Mouse (Mus musculus): ENCODE measurements at regions not wholly inside any gene's neighbourhood (a gene's known extent, or its start where the extent isn't known, plus 50 kb on each side); places are given as distances from the start of the nearest gene placed in this dataset.
"Not testable (repeated sequence)": the region's sequence is repeated elsewhere in the genome, so short reads cannot be mapped to it uniquely, and the experiment has no call there.

DNA sequence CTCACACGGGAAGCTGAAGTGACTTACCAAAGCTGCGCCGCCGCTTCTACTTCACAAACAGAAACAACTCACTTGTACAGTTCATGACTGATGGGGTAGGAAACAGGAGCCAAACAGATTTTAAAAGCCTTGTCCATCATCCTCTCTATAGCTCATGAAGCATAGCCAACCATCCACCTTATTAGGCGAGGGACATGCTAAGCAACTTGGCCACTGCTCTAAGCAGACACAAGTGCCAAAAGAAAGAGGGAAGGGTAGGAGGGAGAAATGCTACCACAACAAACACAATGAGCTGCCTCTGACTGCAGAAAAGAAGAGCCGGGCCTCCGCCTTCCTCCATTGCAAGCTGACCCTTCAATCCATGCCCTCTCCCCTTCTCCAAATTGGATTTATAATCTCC is 179.9 kb downstream of the Dhx15 start:
- no peak for DNase-seq

DNA sequence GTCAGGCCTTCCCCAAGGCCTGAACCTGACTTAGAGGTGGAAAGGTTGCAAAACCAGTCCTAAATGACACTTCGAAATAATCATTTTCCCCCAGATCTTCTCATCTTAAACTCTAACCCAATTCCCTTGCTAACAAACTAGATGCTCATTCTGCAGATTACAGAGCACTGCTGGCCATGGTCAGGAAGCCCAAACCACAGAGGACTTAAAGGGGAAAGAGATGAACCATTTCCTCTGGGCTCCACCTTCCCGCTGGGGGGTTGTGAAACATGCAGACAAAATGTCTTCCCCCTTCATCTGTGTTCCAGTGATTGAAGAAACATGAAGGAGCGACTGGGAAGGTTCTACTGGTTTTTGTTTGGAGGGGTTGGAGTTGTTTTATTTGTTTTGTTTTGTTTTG is 181.4 kb downstream of the Dhx15 start:
- DNase-seq: no peak

DNA sequence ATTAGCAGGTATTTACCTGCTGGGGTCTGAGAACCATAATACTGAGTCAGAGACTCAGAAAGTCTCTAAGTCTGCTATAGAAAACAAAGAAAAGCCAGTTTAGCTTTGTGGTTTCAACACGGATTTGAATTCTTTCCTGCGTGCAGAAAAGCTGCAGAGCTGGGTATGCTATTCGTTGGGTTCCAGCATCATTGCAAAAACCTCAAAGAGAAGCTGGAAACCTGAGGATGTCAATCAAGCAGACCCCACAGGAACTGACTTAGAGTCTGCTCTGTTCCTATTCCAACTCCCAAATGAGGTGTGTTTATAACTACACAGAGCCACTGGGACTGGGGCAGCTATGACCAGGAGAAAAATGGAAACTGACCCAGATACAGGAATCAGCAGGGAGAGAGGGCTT is 183.5 kb downstream of the Dhx15 start:
- DNase-seq: no peak

DNA sequence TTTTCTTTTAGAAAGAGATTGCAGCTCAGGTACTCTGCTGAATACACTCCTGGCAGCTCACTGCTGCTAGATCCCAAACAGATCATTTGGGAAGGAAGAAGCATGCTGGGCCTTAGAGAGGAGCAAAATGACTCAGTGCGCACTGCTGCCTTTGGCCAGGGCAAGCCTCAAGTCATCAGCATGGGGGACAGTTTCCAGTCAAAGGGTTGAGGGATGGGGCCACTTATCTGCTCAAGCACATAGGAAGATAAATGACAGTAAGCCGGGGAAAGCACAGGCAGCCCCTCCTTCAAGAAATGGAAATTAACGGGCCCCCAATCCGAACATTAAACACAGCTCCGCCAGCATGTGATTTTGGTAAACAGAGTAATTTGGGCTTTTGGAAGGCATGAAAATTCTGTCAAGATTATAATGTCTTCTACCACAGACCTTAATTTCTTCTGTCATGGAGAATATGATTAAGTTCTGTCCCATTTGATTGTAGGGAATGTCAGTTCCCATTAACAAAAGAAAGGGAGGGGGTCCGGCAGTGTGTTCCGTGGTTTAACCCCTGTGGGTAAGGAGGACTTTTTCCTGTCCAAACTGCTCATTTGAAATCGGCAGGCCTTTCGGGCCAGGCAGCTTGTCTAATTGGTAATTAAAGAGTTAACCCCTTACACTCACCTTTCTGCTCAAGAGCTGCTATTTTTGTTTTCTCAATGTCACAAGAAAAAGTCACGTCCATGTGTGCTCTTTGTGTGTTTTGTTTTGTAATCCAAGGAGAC is 199.3 kb downstream of the Dhx15 start:
- no peak for DNase-seq

DNA sequence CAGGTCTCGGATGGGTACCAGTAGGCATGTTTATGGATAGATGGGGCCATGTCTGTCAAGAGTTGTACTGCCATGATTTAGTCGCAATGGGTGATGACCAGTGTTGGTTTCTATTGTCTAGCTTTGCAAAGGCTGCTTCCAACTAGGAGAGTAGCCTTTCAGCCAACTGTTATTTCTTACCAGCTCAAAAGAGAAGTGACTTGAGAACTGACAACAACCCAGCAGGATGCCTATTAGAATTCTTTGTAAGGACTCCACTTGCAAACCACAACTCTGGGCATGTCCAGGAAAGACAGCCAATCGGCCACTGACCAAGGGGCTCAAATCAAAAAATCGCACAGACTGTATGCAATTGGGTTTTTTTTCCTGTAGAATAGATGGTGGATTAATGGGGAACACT is 200.9 kb downstream of the Dhx15 start:
- no peak for DNase-seq

DNA sequence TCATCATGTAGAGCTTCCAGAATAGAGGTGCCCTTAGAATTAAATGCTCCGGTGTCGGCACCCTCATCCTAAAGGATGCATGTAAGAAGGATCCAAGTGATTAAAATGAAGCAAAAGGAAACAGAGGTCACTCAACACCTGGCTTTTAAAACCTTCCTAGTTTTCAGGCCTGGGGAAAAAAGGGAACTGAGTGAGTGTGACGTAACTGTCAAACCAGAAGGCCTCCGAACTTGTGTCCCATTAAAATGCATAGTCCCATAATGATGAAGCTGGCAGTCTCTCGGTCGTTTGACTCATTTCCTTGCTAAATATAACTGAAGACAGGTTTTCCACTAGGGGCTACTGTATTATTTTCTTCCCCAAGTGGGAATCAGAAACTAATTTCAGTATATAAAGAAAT is 201.4 kb downstream of the Dhx15 start:
- no peak for DNase-seq

DNA sequence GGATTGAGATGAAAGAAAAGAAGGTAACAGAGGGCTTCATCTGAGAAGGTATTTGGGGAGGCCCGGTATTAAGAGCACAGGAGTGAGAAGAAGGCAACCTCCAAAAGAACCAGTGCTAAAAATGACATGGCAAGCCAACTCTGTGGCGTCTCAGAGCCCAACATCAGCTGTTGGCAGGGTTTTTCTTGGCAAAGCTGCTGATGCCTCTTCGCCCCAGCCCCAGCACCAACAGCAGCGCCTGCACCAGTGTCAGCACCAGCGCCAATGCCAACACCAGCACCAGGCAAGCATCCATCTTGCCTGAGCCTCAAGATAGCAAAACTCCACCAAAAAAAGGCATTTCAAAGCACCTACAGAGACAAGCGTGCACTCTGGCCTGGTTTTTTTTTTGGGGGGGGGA is 205.3 kb downstream of the Dhx15 start:
- no peak for DNase-seq

DNA sequence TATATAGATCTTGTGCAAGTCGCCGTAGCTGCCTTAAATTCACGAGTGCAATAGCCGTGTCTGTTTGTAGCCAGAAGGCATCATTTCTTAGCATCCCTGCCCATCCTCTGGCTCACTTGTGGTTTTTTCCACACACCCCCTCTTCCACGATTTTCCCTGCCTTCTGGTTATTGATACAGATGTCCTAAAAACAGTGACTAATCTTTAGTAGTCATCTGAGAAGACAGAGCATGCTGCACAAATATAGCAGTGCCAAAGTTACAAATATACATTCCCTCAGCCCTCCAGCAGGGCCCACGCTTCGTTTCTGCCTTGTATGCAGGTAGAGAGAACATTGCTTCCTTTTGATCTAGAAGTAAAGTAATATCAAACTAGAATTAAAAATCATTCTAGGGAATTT is 207.5 kb downstream of the Dhx15 start:
- no peak for DNase-seq

DNA sequence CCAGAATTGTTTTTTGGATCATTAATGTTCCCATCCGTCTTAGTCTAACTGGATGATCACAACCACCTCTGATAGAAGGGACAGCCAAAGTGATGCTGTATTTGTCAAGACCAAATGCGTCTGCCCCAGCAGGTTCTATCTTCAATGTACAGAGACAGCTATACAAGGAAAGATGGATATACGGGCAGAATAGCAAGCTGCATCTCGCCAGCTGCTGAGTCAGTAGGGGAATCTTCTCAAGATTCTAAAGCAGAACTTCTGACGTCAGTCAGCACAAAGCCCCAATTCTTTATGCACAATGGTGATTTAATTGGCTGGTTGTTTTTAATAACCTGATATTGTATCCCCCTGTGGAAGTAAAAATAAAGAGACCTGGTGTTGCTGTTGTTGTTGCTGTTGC is 209.4 kb downstream of the Dhx15 start:
- DNase-seq: no peak

DNA sequence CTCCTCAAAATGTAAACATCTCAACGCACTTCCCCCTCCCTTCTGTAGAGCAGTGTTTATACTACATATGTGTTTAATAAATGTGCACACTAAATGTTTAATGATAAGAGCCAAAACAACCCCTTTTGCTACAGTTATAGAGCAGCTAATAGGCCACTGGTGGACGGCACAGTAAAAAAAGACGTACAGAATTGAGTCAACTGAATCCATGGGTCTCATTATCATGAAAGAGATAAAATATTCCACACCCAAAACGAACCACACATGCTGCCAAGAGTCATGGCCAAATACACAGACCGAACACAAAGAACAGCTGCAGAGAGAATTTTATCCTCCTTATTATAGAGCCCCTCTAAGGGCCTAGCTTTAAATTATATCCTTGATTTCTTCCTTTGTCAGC is 237.8 kb downstream of the Dhx15 start:
- DNase-seq: no peak

DNA sequence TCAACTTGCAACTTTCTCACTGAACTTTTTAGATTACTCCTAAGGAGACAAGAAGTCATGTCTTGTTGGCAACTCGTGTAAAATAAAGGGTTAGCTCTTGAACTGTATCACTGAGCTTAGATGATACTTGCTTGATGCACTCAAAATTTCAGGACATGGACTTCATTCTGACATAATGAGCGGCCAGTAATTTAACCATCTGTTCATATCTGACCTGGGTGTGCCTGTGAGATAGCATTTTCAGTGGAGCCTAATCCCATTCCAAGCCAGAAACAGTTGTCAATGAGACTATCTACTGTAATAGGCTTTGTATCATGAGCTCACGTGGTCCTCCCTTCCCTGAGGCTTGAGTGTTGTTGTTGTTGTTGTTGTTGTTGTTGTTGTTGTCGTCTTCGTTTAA is 240.3 kb downstream of the Dhx15 start:
- DNase-seq: no peak

DNA sequence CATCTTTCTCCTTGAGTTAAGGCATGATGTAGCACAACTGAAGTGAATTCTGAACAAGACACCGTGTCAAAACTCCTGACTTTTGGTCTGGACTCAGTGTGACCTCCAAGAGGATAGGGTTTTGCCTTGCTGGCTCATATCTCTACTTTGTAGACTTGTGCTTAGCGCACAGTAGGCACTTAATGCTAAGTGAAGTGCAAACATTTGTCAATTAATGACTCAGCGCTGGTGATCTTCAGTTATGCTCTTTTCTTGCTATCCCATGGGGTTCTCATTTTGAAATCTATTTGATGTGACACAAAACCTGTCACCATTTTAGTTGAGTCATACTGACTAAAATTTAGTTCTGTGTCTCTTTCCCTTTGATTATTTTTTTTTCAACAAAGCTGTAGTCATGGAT is 244.3 kb downstream of the Dhx15 start:
- DNase-seq: no peak

DNA sequence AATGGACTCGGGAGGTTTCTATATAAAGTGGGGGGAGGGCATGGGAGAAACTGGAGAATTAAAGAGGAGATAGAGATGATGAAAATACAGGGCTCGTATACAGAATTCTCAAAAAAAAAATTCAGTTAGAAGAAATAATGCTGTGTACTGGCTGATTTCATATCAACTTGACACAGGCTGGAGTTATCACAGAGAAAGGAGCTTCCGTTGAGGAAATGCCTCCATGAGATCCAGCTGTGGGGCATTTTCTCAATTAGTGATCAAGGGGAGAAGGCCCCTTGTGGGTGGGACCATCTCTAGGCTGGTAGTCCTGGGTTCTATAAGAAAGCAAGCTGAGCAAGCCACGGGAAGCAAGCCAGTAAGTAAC is 248.4 kb downstream of the Dhx15 start:
- not testable (repeated sequence) for DNase-seq

DNA sequence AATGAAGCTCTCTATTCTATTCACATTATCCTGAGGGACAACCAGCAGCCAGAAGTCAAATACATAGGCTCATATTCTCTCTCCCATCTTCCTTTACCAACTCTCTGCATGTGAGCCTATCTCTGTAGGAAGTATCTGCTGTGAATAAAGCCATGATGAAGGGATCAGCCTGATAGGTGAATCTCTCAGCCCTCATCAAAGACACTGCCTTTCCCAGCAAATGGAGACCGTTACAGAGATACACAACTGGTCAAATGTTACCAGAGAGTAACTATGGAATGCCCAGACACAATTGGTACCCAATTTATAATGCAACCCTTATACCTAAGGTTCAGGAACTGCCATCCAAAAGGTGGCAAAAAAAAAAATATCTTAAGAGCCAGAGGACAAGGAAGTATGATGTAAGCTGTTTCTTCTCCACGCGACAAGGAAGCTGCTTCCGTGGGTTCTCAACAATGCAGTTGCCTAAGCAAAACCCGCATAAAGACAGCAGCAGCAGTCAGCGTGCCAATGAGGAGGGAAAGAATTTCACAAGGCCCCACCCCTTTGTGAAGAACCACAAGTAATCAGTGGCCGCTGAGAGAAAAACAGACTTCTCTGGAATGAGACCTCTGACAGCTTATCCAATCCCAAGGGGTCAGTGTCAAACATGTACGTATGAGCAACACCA is 248.9 kb downstream of the Dhx15 start:
- DNase-seq: peak; percentile 8

DNA sequence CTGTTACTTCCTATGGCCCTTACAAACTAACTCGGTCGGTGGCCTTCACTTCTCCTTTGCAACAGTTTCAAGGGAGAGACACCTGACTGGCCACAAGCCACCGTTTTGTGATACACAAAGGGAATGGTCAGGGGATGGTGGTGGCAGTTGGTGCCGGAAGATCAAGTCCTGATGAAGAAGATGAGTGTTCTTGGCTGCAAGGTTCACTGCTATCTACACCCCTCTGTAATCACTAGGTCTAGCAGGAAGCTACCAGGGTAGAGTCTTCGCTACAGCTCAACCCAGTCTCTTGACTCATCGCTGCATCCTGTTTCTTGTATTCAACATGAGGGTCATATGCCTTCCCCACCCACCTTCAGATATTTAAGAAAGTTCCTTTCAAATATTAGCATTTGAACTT is 251.5 kb downstream of the Dhx15 start:
- DNase-seq: no peak

DNA sequence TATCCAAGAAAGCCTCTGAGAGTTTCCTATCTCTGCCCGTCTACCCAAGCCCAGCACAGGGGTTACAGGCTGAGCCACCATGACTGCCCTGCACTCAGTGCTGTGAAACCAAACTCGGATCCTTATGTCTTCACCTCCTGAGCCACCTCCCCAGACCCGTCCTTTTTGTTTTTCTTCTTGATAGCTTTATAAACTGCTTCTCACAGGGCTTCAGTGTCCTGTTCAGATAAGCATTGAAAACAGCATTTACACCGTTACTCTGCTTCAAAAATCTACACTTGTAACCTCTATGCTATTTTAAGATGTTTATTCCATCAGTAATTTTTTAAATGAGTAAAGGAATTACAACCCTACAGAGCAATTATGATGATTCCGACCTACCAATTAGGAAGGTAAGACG is 253.0 kb downstream of the Dhx15 start:
- DNase-seq: no peak

DNA sequence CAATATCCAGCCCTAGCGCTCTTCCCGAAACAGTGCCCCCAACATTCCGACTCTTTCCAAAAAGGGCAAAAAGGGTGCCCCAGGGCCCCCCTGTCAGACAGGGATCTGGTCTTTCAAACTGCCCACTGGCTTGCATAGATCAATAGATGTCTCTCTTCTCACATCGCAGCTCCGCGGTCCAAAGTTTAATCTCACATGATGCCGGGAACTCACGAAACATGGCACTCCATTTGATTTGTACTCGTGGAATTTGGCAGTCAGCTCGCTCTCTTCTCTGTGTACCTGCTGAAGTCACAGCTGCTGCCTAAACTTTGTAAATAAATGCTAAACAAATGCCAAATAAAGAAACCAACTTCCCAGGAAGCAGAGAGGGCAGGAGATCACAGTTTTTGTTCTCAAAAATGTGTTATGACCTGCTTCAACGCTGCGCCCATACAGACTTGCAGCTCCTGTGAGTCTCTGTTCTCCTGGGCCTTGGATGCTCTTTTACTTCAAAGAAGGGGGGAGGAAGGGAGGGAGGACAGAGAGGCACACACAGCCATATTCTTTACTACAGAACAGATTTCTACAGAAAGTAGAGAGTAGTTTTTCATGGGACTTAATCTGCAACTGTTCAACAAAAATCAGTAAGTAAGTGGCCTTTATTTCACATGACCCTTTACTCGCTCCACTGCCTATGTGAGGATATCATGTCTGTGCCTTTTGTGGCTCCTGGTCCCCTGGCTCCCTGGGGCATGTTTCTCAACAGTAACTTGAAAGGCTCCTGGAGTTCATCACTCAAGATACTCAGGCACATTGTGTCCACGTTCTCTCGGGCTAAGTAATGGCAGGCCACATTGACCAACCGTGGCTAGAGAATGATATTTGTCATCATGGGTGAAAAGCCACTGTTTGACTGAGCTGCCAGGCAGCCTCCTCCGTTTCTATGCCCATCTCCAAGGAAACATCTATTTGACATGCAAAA is 254.6 kb downstream of the Dhx15 start:
- no peak for DNase-seq

DNA sequence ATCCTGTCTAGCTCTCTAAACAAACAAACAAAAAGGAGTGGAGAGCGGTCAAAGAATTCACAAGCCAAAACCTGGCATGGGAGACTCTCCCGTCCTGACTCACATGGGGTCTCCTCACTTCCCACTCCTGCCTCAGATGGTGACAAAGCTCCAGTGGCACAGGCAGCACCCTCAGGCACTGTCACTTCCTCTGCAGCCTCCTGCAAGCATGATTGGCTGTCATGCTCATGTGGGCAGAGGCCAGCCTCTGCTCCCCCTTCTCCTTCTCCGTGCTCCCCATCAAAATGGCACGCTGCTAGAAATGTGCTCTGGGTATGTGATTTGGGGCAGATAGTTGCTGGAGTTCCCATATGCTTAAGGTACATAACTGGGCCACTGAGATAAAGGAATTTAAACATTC is 255.4 kb downstream of the Dhx15 start:
- no peak for DNase-seq

DNA sequence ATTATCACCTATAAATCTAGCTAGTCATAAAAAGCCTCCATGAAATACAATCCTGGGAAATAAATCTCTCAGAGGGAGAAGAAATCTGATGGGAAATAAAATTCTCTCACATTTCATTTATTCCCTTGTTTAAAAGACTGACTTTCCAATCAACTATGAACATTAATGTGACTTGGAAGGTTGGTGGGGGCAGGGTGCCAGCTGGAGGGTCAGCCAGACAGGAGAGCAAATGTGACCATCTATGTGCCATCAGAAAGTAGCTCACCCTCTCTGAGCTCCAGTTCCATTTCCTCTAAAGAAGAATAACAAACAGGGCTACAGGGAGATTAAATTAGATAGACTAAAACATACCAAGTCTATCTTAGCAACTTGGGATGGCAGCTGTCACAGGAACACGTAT is 257.0 kb downstream of the Dhx15 start:
- no peak for DNase-seq

DNA sequence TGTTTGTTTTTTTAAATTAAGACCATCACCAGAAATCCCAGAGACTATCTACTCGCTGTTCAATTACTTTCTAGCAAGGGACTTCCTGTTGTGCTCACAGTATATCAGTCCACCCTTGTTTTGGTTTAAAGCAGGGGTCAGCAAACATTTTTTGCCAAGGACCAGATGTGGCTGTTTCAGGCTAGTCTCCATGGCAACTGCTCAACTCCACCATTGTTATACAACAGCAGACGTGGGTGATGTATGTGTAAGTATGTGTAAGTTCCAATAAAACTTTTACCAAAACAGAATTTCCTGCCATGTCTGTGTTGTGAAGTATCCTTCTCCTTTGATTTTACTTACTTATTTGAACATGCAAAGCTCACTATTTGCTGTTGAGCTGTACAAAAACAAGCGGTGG is 259.9 kb downstream of the Dhx15 start:
- DNase-seq: no peak

DNA sequence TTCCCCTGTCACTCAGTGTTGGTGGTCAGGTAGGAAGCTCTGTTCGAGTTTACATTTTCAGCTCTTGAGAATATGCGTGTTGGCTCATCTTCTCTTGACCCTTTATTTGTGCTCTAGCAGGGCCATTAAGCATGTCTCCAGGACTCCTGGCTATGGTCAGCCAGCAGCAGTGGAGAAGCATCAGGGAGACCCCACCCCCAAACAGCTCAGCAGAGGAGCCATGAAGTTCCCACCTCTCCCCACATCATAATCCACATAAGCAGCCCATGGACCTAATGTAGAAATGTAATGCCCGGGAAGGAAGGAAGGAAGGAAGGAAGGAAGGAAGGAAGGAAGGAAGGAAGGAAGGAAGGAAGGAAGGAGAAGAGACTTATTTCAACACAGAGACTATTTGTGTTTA is 261.5 kb downstream of the Dhx15 start:
- DNase-seq: no peak

DNA sequence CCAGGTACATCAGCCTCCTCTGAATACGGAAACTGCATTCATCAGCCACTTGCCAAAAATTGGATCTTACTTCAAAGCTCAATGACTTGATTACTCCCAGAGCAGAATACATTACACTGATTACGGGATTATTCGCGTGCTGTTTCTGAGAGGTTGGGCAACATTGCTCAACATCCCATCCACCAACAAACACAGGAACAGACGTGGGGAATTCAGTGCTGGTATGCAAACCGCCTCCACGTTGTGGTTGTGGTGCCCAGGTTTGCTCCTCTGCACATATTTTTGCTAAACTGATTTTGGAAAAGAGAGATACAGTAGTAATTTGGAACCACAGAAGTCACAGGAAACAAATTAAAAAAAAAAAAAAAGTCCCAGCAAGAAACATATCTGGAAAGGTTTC is 266.9 kb downstream of the Dhx15 start:
- DNase-seq: no peak

DNA sequence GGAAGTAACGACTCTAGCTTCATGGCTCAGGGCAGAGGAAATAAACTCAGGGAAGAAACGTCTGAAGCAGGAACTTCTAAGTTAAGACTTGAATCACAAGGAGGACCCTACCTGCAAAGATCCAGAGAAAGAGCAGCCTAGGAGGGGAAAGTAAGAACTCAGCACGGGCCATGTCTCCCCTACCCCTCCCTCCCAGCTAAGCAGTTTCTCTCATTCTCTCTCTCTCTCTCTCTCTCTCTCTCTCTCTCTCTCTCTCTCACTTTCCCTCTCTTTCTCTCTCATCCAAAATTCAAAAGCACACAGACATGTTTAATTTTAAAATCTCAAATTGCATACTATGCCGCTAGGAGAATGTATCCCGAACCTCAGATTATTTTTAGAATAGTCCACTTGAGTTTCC is 267.3 kb downstream of the Dhx15 start:
- no peak for DNase-seq

DNA sequence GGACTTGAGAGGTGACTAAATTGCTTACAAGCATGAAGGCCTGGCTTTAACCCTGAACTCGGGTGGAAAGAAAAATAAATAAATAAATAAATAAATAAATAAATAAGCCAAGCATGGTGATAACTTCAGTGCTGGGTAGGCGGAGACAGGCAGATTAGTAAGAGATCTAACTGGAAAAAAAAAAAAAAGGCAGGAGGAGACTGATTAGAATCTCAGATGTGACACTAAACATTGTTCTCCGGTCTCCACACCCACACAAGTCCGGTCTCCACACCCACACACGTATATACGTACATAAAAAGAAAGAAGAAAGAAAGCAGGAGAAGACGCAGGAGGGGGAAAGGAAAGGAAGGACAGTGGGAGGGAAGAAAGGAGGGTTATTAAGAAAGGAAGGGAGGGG is 267.8 kb downstream of the Dhx15 start:
- no peak for DNase-seq
